Mouse (Mus musculus): Measurements from ENCODE around the gene Nup43. TPM values are rescaled to one million over a fixed set of nuclear protein-coding genes. Genes with fewer than 3 reads are reported as not detected.
A peak's percentile ranks its signal among the peaks of the same experiment; 100 is the strongest.

Gene Nup43
- polyA plus RNA-seq, 1 experiment from 2014 or later, result 30.3 TPM

- Histone ChIP-seq H3K4me2 (ENCODE audit: low read length) (peak within 1 kb of the TSS; percentile 92), H3K4me1 (ENCODE audit: control insufficient read depth, insufficient read depth, low read depth, low read length) (peaks cover 39% of the 10 kb centered on the region), H3K4me3 (ENCODE audit: low read length) (peak within 1 kb of the TSS; percentile 92), H3K27ac (ENCODE audit: low read depth, low read length) (peak within 1 kb of the TSS; percentile 98), H3K36me3 (ENCODE audit: control insufficient read depth, insufficient read depth, low read length) (peaks cover 12% of the 10 kb centered on the region), H3K9ac (ENCODE audit: low read depth, low read length) (peak within 1 kb of the TSS; percentile 99), H3K9me3 (ENCODE audit: control insufficient read depth, low read length) (no peaks in the 10 kb centered on the region), H3K27me3 (replicated peaks; ENCODE audit: control insufficient read depth, insufficient read depth, low read length) (no peaks in the 10 kb centered on the region)
- peak; percentile 90 for ATAC-seq
- WGBS, result under 1% methylated on average over 49 of the region's 65 CpGs
Observed at GRCm38 (mm10) chr10:7680731-7681301, 13.5 kb downstream of the Nup43 start, which contains the start of the genes Pcmt1 and Lats1. TSS of gene Pcmt1 (minus strand) at chr10:7681136. TSS of gene Lats1 (plus strand) at chr10:7681214.

GRCm38 (mm10) chr10:7681343-7682025, 14.2 kb downstream of the Nup43 start:
- Histone ChIP-seq H3K36me3 (ENCODE audit: control insufficient read depth, insufficient read depth, low read length) (peaks cover 12% of the 10 kb centered on the region), H3K27ac (ENCODE audit: low read depth, low read length) (peak overlapping the region; percentile 98), H3K4me2 (ENCODE audit: low read length) (peak overlapping the region; percentile 92), H3K4me3 (ENCODE audit: low read length) (peak overlapping the region; percentile 92), H3K9me3 (ENCODE audit: control insufficient read depth, low read length) (no peaks in the 10 kb centered on the region), H3K9ac (ENCODE audit: low read depth, low read length) (peak overlapping the region; percentile 99), H3K4me1 (ENCODE audit: control insufficient read depth, insufficient read depth, low read depth, low read length) (peaks cover 39% of the 10 kb centered on the region), H3K27me3 (replicated peaks; ENCODE audit: control insufficient read depth, insufficient read depth, low read length) (no peaks in the 10 kb centered on the region)
- under 1% methylated on average over 55 of the region's 64 CpGs for WGBS
- peak; percentile 82 for ATAC-seq

GRCm38 (mm10) chr10:7682249-7682648, 14.9 kb downstream of the Nup43 start:
- Histone ChIP-seq H3K4me2 (ENCODE audit: low read length) (peak overlapping the region; percentile 92), H3K9me3 (ENCODE audit: control insufficient read depth, low read length) (no peaks in the 10 kb centered on the region), H3K9ac (ENCODE audit: low read depth, low read length) (no peak overlapping the region; the same call in 1 of the 2 replicates), H3K27ac (ENCODE audit: low read depth, low read length) (no peak overlapping the region), H3K27me3 (replicated peaks; ENCODE audit: control insufficient read depth, insufficient read depth, low read length) (no peaks in the 10 kb centered on the region), H3K36me3 (ENCODE audit: control insufficient read depth, insufficient read depth, low read length) (peaks cover 6% of the 10 kb centered on the region; the same call in 1 of the 2 replicates), H3K4me1 (ENCODE audit: control insufficient read depth, insufficient read depth, low read depth, low read length) (peaks cover 39% of the 10 kb centered on the region), H3K4me3 (ENCODE audit: low read length) (peak overlapping the region; percentile 92)
- WGBS, result 73% methylated on average over 3 of the region's 3 CpGs
- ATAC-seq, result no peak

- Histone ChIP-seq H3K4me3 (ENCODE audit: low read length) (no peak overlapping the region), H3K9me3 (ENCODE audit: control insufficient read depth, low read length) (no peaks in the 10 kb centered on the region), H3K27me3 (replicated peaks; ENCODE audit: control insufficient read depth, insufficient read depth, low read length) (no peaks in the 10 kb centered on the region), H3K4me1 (ENCODE audit: control insufficient read depth, insufficient read depth, low read depth, low read length) (peaks cover 19% of the 10 kb centered on the region), H3K4me2 (ENCODE audit: low read length) (no peak overlapping the region), H3K27ac (ENCODE audit: low read depth, low read length) (no peak overlapping the region), H3K36me3 (ENCODE audit: control insufficient read depth, insufficient read depth, low read length) (peaks cover 7% of the 10 kb centered on the region), H3K9ac (ENCODE audit: low read depth, low read length) (no peak overlapping the region)
- 95% methylated on average over 6 of the region's 6 CpGs for WGBS
- ATAC-seq, result no peak; the same call in 1 of the 2 replicates
Observed at GRCm38 (mm10) chr10:7686902-7687301, 19.6 kb downstream of the Nup43 start.

- peaks cover 39% of the 10 kb centered on the region for H3K36me3 ChIP-seq (ENCODE audit: control insufficient read depth, insufficient read depth, low read length)
Observed at GRCm38 (mm10) chr10:7695286-7695685, 28.0 kb downstream of the Nup43 start.

GRCm38 (mm10) chr10:7700120-7700519, 32.8 kb downstream of the Nup43 start:
- Histone ChIP-seq H3K9ac (ENCODE audit: low read depth, low read length) (no peak overlapping the region), H3K4me2 (ENCODE audit: low read length) (no peak overlapping the region), H3K27me3 (replicated peaks; ENCODE audit: control insufficient read depth, insufficient read depth, low read length) (no peaks in the 10 kb centered on the region), H3K4me3 (ENCODE audit: low read length) (no peak overlapping the region), H3K4me1 (ENCODE audit: control insufficient read depth, insufficient read depth, low read depth, low read length) (no peaks in the 10 kb centered on the region), H3K9me3 (ENCODE audit: control insufficient read depth, low read length) (no peaks in the 10 kb centered on the region), H3K36me3 (ENCODE audit: control insufficient read depth, insufficient read depth, low read length) (peaks cover 47% of the 10 kb centered on the region), H3K27ac (ENCODE audit: low read depth, low read length) (no peak overlapping the region)
- 96% methylated on average over 3 of the region's 3 CpGs for WGBS
- no peak for ATAC-seq

More at GRCm38 (mm10) chr10:7695286-7695685, 28.0 kb downstream of the Nup43 start:
- no peak for ATAC-seq
- H3K27ac ChIP-seq (ENCODE audit: low read depth, low read length), result no peak overlapping the region
- no peak overlapping the region for H3K4me3 ChIP-seq (ENCODE audit: low read length)
- no peak overlapping the region for H3K4me2 ChIP-seq (ENCODE audit: low read length)
- no peaks in the 10 kb centered on the region for H3K9me3 ChIP-seq (ENCODE audit: control insufficient read depth, low read length)
- no peak overlapping the region for H3K9ac ChIP-seq (ENCODE audit: low read depth, low read length)
- H3K4me1 ChIP-seq (ENCODE audit: control insufficient read depth, insufficient read depth, low read depth, low read length), result no peaks in the 10 kb centered on the region
- no peaks in the 10 kb centered on the region for H3K27me3 ChIP-seq (replicated peaks; ENCODE audit: control insufficient read depth, insufficient read depth, low read length)

- Histone ChIP-seq H3K36me3 (ENCODE audit: control insufficient read depth, insufficient read depth, low read length) (peaks cover 44% of the 10 kb centered on the region), H3K4me2 (ENCODE audit: low read length) (no peak overlapping the region), H3K4me1 (ENCODE audit: control insufficient read depth, insufficient read depth, low read depth, low read length) (no peaks in the 10 kb centered on the region), H3K9ac (ENCODE audit: low read depth, low read length) (no peak overlapping the region), H3K27me3 (replicated peaks; ENCODE audit: control insufficient read depth, insufficient read depth, low read length) (no peaks in the 10 kb centered on the region), H3K4me3 (ENCODE audit: low read length) (no peak overlapping the region), H3K9me3 (ENCODE audit: control insufficient read depth, low read length) (no peaks in the 10 kb centered on the region), H3K27ac (ENCODE audit: low read depth, low read length) (no peak overlapping the region)
- 95% methylated on average over 6 of the region's 6 CpGs for whole genome bisulfite sequencing
- no peak for ATAC-seq
Observed at GRCm38 (mm10) chr10:7702586-7702985, 35.3 kb downstream of the Nup43 start.

- WGBS, result 92% methylated on average over 5 of the region's 5 CpGs
- Histone ChIP-seq H3K4me2 (ENCODE audit: low read length) (no peak overlapping the region), H3K27me3 (replicated peaks; ENCODE audit: control insufficient read depth, insufficient read depth, low read length) (no peaks in the 10 kb centered on the region), H3K27ac (ENCODE audit: low read depth, low read length) (no peak overlapping the region), H3K4me3 (ENCODE audit: low read length) (no peak overlapping the region), H3K9ac (ENCODE audit: low read depth, low read length) (no peak overlapping the region), H3K36me3 (ENCODE audit: control insufficient read depth, insufficient read depth, low read length) (peaks cover 20% of the 10 kb centered on the region), H3K4me1 (ENCODE audit: control insufficient read depth, insufficient read depth, low read depth, low read length) (no peaks in the 10 kb centered on the region), H3K9me3 (ENCODE audit: control insufficient read depth, low read length) (no peaks in the 10 kb centered on the region)
- ATAC-seq, result no peak
Observed at GRCm38 (mm10) chr10:7710121-7710520, 42.8 kb downstream of the Nup43 start.

- H3K27ac ChIP-seq (ENCODE audit: low read depth, low read length), result no peak overlapping the region
- H3K9ac ChIP-seq (ENCODE audit: low read depth, low read length), result no peak overlapping the region
- 94% methylated on average over 13 of the region's 13 CpGs for WGBS
- H3K36me3 ChIP-seq (ENCODE audit: control insufficient read depth, insufficient read depth, low read length), result peaks cover 17% of the 10 kb centered on the region
- H3K27me3 ChIP-seq (replicated peaks; ENCODE audit: control insufficient read depth, insufficient read depth, low read length), result no peaks in the 10 kb centered on the region
- H3K9me3 ChIP-seq (ENCODE audit: control insufficient read depth, low read length), result no peaks in the 10 kb centered on the region
- no peaks in the 10 kb centered on the region for H3K4me1 ChIP-seq (ENCODE audit: control insufficient read depth, insufficient read depth, low read depth, low read length)
- no peak overlapping the region for H3K4me3 ChIP-seq (ENCODE audit: low read length)
- no peak overlapping the region for H3K4me2 ChIP-seq (ENCODE audit: low read length)
- no peak for ATAC-seq
Observed at GRCm38 (mm10) chr10:7712506-7712905, 45.2 kb downstream of the Nup43 start.
